Mouse (Mus musculus) adrenal gland, adult 2 months (tissue): ENCODE measurements around the gene Ubtd2. TPM values are rescaled to one million over a fixed set of nuclear protein-coding genes. Genes with fewer than 3 reads are reported as not detected.

ENCODE experiments used
- DNase-seq: peaks from one replicate; pipeline ENCODE4 v3.0.0; 2021
- polyA plus RNA-seq: library from polyadenylated mRNA; depleted of rRNA; stranded (reverse); fragments of >200 nt; gene quantifications from 2 replicates; pipeline ENCODE4 v1.2.3, GENCODE M21; 2012; rRNA removed
- total RNA-seq, 2 experiments: library from RNA; stranded (reverse); gene quantifications; 2 replicates each; pipeline ENCODE4 v1.2.3; 2021

The Ubtd2 gene
- total and polyA plus RNA-seq, 3 experiments: 4.9 to 14.4 (median 12.2) TPM

DNA sequence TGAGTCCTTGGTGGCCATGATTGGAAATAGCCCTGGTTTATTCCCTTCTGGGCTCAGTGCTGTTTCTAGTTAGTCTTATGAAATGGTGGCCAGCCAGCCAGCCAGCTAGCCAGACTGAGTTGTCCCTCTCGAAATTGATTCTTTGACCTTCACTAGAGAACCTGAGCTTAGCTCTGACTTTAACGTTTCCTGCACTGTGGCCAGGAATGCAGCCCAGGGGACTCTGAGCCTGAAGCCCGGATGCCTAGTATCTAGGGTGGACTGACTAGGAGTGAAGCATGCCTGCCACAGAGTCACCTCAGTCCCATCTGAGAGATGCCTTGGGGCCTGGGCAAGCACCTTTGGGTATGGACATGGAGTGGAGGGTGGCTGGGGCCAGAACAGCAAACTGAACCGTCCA, 109.5 kb downstream of the Ubtd2 start:
- DNase-seq: no peak

DNA sequence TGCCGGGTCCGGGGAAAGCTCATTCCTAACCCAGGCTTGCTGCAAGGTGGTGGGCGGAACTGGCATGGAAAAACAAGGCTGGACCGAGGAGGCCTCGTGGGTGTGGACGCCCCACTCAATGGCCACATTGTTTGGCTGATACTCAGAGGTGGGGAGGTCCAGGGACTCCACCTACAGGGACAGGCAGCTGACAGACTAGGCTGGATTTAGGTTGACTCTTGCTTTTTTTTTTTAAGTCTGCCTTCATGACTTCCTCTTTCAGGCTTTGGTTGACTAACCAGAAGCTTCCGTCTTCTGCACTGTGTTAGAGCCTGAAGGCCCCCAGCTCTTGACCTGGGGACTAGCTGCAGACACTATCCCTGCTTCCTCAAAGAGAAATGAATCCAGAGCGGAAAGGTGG, 109.9 kb downstream of the Ubtd2 start:
- no peak for DNase-seq

DNA sequence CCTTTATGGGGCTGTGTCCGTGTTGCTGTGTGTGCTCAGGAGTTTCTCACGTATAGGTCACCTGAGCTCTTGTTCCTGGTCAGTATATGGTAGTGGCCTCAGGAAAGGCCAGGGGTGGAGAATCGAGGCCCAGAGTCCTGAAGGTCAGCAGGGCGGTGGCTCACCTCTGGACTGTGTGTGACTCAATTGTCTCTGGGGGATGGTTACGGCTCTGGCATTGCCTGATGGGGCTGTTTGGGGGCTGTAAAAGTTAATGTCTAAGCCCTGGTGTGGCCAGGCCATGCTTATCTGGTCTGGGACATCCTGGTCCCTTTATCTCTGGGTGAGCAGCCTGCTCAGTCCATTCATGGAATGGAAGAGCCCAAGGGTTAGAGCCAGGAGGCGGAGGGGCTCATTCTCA, 111.0 kb downstream of the Ubtd2 start:
- no peak for DNase-seq

Other genes starting within 250 kb of the Ubtd2 start
- gene Snrnp25, start 250.0 kb upstream of the Ubtd2 start, total RNA-seq: 10 to 100 TPM in 1 of 2 experiments, 1 to 10 TPM in 1; 9.8 to 15.5 TPM
- 7.2 and 7.8 TPM in 2 replicates for gene Snrnp25, start 250.0 kb upstream of the Ubtd2 start, polyA plus RNA-seq
- 10 to 100 TPM; 28.0 to 28.6 TPM for gene Rhbdf1, start 233.1 kb upstream of the Ubtd2 start, total RNA-seq
- gene Rhbdf1, start 233.1 kb upstream of the Ubtd2 start, polyA plus RNA-seq: 137 and 151 TPM in 2 replicates
- gene Mpg, start 228.9 kb upstream of the Ubtd2 start, total RNA-seq: 10 to 100 TPM; 17.1 to 19.6 TPM
- gene Mpg, start 228.9 kb upstream of the Ubtd2 start, polyA plus RNA-seq: 17.1 and 21.1 TPM in 2 replicates
- gene Nprl3, start 187.7 kb upstream of the Ubtd2 start, total RNA-seq: 10 to 100 TPM; 58.6 to 68.2 TPM
- 176 and 201 TPM in 2 replicates for gene Nprl3, start 187.7 kb upstream of the Ubtd2 start, polyA plus RNA-seq
- gene Hba-x, start 179.0 kb upstream of the Ubtd2 start, total RNA-seq: not detected
- not detected in 2 replicates for gene Hba-x, start 179.0 kb upstream of the Ubtd2 start, polyA plus RNA-seq
- gene Hba-a1, start 171.9 kb upstream of the Ubtd2 start, total RNA-seq: 1,000 to 10,000 TPM; 2,365 to 2,621 TPM
- gene Hba-a1, start 171.9 kb upstream of the Ubtd2 start, polyA plus RNA-seq: 1,833 and 2,428 TPM in 2 replicates
- under 1 TPM in 1 of 2 experiments, not detected in 1; 0.75 TPM for gene Hbq1b, start 168.4 kb upstream of the Ubtd2 start, total RNA-seq
- gene Hbq1b, start 168.4 kb upstream of the Ubtd2 start, polyA plus RNA-seq: 0.36 TPM in 1 of 2 replicates, not detected in the other
- gene Hba-a2, start 158.9 kb upstream of the Ubtd2 start, total RNA-seq: 1,000 to 10,000 TPM; 1,707 to 1,770 TPM
- gene Hba-a2, start 158.9 kb upstream of the Ubtd2 start, polyA plus RNA-seq: 1,248 and 1,571 TPM in 2 replicates
- not detected for gene Hbq1a, start 155.3 kb upstream of the Ubtd2 start, total RNA-seq
- not detected in 2 replicates for gene Hbq1a, start 155.3 kb upstream of the Ubtd2 start, polyA plus RNA-seq
- gene Sh3pxd2b, start 107.5 kb upstream of the Ubtd2 start, total RNA-seq: 1 to 10 TPM; 5.2 to 7.4 TPM
- 3.0 and 3.4 TPM in 2 replicates for gene Sh3pxd2b, start 107.5 kb upstream of the Ubtd2 start, polyA plus RNA-seq
- 1 to 10 TPM in 1 of 2 experiments, under 1 TPM in 1; 0.66 to 1.8 TPM for gene Efcab9, start 76.7 kb downstream of the Ubtd2 start, total RNA-seq
- not detected in 2 replicates for gene Efcab9, start 76.7 kb downstream of the Ubtd2 start, polyA plus RNA-seq
- gene Stk10, start 77.9 kb downstream of the Ubtd2 start, total RNA-seq: 10 to 100 TPM; 11.2 to 13.1 TPM
- 6.0 and 6.7 TPM in 2 replicates for gene Stk10, start 77.9 kb downstream of the Ubtd2 start, polyA plus RNA-seq
- gene Fbxw11, start 187.4 kb downstream of the Ubtd2 start, total RNA-seq: 10 to 100 TPM; 85.2 to 98.2 TPM
- gene Fbxw11, start 187.4 kb downstream of the Ubtd2 start, polyA plus RNA-seq: 45.9 and 57.8 TPM in 2 replicates